8 mouse cellular contexts compared by ENCODE assay signal in genomic region chr1:52489538-52490181, GRCm38 (mm10). TPM values are rescaled to one million over a fixed set of nuclear protein-coding genes. Genes with fewer than 3 reads are reported as not detected.
DNase-seq lines count a peak whose midpoint lies in the region; ATAC-seq and TF ChIP-seq lines count a peak whose summit lies in the region.

No protein-coding gene starts in this region.

- ATAC-seq in liver, embryonic 16.5 days (ENCODE audit: low read depth): peak; percentile 37

- peaks cover 18% of the 10 kb centered on the region; the same call in 1 of the 2 replicates for H3K4me1 ChIP-seq in cerebellum, adult 2 months (ENCODE audit: control insufficient read depth, insufficient read depth, low read length)
- H3K4me1 ChIP-seq in thymus, adult 2 months (replicated peaks; ENCODE audit: control insufficient read depth, insufficient read depth, low read length): peaks cover 2% of the 10 kb centered on the region
- no peaks in the 10 kb centered on the region; the same call in 1 of the 2 replicates for H3K4me1 ChIP-seq in liver, embryonic 16.5 days (ENCODE audit: control insufficient read depth, low read depth, low read length)

- DNase-seq in cerebellum, adult 2 months: no peak
- no peak for DNase-seq in cerebellum, adult 9-11 months
- DNase-seq in thymus, adult 2 months: peak; percentile 49
- DNase-seq in thymus, adult 18-20 months: no peak
- peak; percentile 74 for DNase-seq in thymus, postnatal 4 days
- no peak for DNase-seq in heart, postnatal 10 days
- DNase-seq in adrenal gland, adult 8-10 months: no peak

- no peak overlapping the region for H3K27ac ChIP-seq in cerebellum, adult 2 months (ENCODE audit: insufficient read depth, low read length)
- H3K27ac ChIP-seq in thymus, adult 2 months (ENCODE audit: control insufficient read depth, insufficient read depth, low read length): no peak overlapping the region
- H3K27ac ChIP-seq in liver, embryonic 16.5 days (ENCODE audit: low read length): no peak overlapping the region

- no peak for TF ChIP-seq POLR2A in cerebellum, adult 2 months (IDR thresholded peaks at IDR 0.05; ENCODE audit: borderline replicate concordance, insufficient read depth, low read length)
- no peak for TF ChIP-seq POLR2A in thymus, adult 2 months (IDR thresholded peaks at IDR 0.05; ENCODE audit: control insufficient read depth, extremely low read depth, insufficient read depth, low read length, poor library complexity)

- H3K4me2 ChIP-seq in liver, embryonic 16.5 days (ENCODE audit: low read depth, low read length): no peak overlapping the region

- intact Hi-C loops in heart, postnatal 10 days (cut with DNase I): loop anchor here (10.0 kb wide), 2 partner anchors 345 to 355 kb away; partner anchors contain the start of gene Hibch

- H3K4me3 ChIP-seq in cerebellum, adult 2 months (replicated peaks; ENCODE audit: insufficient read depth, low read depth, low read length): no peak overlapping the region
- H3K4me3 ChIP-seq in thymus, adult 2 months (ENCODE audit: control insufficient read depth, insufficient read depth, low read length): no peak overlapping the region
- no peak overlapping the region for H3K4me3 ChIP-seq in liver, embryonic 16.5 days (ENCODE audit: low read depth, low read length)

- 59% methylated on average over 7 of the region's 7 CpGs for WGBS in cerebellum, adult 2 months
- WGBS in thymus, adult 2 months: 85% methylated on average over 7 of the region's 7 CpGs
- 67% methylated on average over 7 of the region's 7 CpGs for WGBS in liver, embryonic 16.5 days (ENCODE audit: insufficient replicate concordance)

- 0 out of 2 replicates have a peak, but pooled peaks have one; percentile 3 for TF ChIP-seq CTCF in cerebellum, adult 2 months (IDR thresholded peaks at IDR 0.05; ENCODE audit: borderline replicate concordance, insufficient read depth, low read depth, low read length)
- no peak for TF ChIP-seq CTCF in thymus, adult 2 months (IDR thresholded peaks at IDR 0.05; ENCODE audit: borderline replicate concordance, control insufficient read depth, extremely low read depth, insufficient read depth, low read length, poor library complexity)

- no peak overlapping the region for H3K9ac ChIP-seq in liver, embryonic 16.5 days (ENCODE audit: low read depth, low read length)

- H3K27me3 ChIP-seq in cerebellum, adult 2 months (ENCODE audit: control insufficient read depth, insufficient read depth, low read length): no peaks in the 10 kb centered on the region
- no peaks in the 10 kb centered on the region for H3K27me3 ChIP-seq in thymus, adult 2 months (ENCODE audit: control insufficient read depth, insufficient read depth, low read length)
- no peaks in the 10 kb centered on the region for H3K27me3 ChIP-seq in liver, embryonic 16.5 days (ENCODE audit: control insufficient read depth, insufficient read depth, low read depth, low read length)

- H3K36me3 ChIP-seq in thymus, adult 2 months (ENCODE audit: control insufficient read depth, insufficient read depth, low read length): peaks cover 3% of the 10 kb centered on the region; the same call in 1 of the 2 replicates
- peaks cover 4% of the 10 kb centered on the region for H3K36me3 ChIP-seq in liver, embryonic 16.5 days (ENCODE audit: control insufficient read depth, insufficient read depth)

- H3K9me3 ChIP-seq in liver, embryonic 16.5 days (replicated peaks; ENCODE audit: control insufficient read depth, low read length): no peaks in the 10 kb centered on the region

RNA-seq across cellular contexts. Expression of gene Nab1, which starts 10.8 kb away (rescaled TPM):
- 23.4 and 25.1 TPM in 2 replicates for polyA plus RNA-seq in cerebellum, adult 2 months (2012; rRNA removed)
- polyA plus RNA-seq in thymus, adult 2 months (2012; rRNA removed): 9.7 and 11.1 TPM in 2 replicates
- 9.4 and 10.8 TPM in 2 replicates for polyA plus RNA-seq in liver, embryonic 16.5 days (2015; fragmentation: Nextera tagmentation; extraction: Ambion mirVana)
- 10 to 100 TPM; 30.9 to 33.3 TPM for total RNA-seq in heart, postnatal 10 days (2021)
- total RNA-seq in adrenal gland, adult 8-10 months (2022): 10 to 100 TPM; 56.8 to 59.1 (median 57.7) TPM

Comparison
In these comparisons a context has a peak if more than half of its experiments do, and no peak if none do; other contexts are left out.
1. DNase-seq: peak in thymus, adult 2 months (single experiment) and thymus, postnatal 4 days (single experiment); none in cerebellum, adult 2 months (0 of 2), cerebellum, adult 9-11 months (single experiment), thymus, adult 18-20 months (0 of 2), heart, postnatal 10 days (0 of 2) and adrenal gland, adult 8-10 months (single experiment).